Mouse (Mus musculus): ENCODE measurements at regions not wholly inside any gene's neighbourhood (a gene's known extent, or its start where the extent isn't known, plus 50 kb on each side); places are given as distances from the start of the nearest gene placed in this dataset.

DNA sequence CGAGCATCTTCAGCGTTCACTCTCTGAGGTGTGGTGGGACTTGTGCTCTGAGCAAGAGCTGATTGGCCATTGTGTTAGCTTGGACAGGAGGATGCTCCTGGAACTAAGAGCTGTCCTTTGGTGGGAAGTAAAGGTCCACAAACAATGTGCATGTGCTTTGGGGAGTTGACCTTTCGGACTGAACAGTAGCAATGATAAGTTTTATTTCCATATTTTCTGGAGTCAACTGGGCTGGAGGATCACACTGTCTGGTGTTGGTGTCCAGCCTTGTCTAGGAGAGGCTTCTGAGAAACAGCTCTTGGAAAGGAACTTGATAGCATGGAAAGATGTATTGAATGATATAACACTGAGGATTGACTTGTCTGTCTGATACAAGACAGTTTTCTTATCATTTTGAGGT, 142.3 kb upstream of the Otx2 start:
- dilution Hi-C loops (cut with MboI; ENCODE audit: extremely low pct_ligation_motif_present, extremely low pct_unique_long_range_greater_than_20kb, low sequenced_read_pairs) = no loop called here
- no peaks in the 10 kb centered on the region for H3K79me2 ChIP-seq (replicated peaks; ENCODE audit: control insufficient read depth, extremely low read depth, insufficient read depth, poor library complexity, severe bottlenecking)
- H3K9ac ChIP-seq (ENCODE audit: insufficient read depth, low read depth) = no peak overlapping the region
- DNase-seq (ENCODE audit: extremely low read depth) = no peak
- H3K4me1 ChIP-seq (ENCODE audit: control insufficient read depth in 1 of 2, insufficient read depth in 2 of 2) = no peaks in the 10 kb centered on the region
- no peaks in the 10 kb centered on the region for H3K9me3 ChIP-seq (replicated peaks; ENCODE audit: low read length)
- no peak overlapping the region for H3K4me2 ChIP-seq (ENCODE audit: insufficient read depth, low read depth, poor library complexity, severe bottlenecking)
- TF ChIP-seq ZMIZ1 (IDR thresholded peaks at IDR 0.05; ENCODE audit: low read depth, low read length) (no peak), MEF2A (IDR thresholded peaks at IDR 0.05; ENCODE audit: borderline replicate concordance, low read depth, low read length) (no peak), PAX5 (IDR thresholded peaks at IDR 0.05; ENCODE audit: low read length) (no peak), IRF4 (IDR thresholded peaks at IDR 0.05; ENCODE audit: low read depth, low read length) (no peak)
- in situ Hi-C loops (cut with MboI; ENCODE audit: low pct_ligation_motif_present, low pct_unique_long_range_greater_than_20kb, low sequenced_read_pairs) = no loop called here
- H3K4me3 ChIP-seq (replicated peaks in 1 of 3; ENCODE audit: low read depth in 2 of 3, low read length in 2 of 3, poor library complexity in 1 of 3) = no peak overlapping the region
- no peak overlapping the region for H3K27ac ChIP-seq (ENCODE audit: insufficient read depth, low read depth)
- H3K27me3 ChIP-seq (replicated peaks) = no peaks in the 10 kb centered on the region
- H3K36me3 ChIP-seq (replicated peaks in 1 of 2; ENCODE audit: control insufficient read depth in 1 of 2, insufficient read depth in 1 of 2, low read length in 1 of 2) = no peaks in the 10 kb centered on the region

DNA sequence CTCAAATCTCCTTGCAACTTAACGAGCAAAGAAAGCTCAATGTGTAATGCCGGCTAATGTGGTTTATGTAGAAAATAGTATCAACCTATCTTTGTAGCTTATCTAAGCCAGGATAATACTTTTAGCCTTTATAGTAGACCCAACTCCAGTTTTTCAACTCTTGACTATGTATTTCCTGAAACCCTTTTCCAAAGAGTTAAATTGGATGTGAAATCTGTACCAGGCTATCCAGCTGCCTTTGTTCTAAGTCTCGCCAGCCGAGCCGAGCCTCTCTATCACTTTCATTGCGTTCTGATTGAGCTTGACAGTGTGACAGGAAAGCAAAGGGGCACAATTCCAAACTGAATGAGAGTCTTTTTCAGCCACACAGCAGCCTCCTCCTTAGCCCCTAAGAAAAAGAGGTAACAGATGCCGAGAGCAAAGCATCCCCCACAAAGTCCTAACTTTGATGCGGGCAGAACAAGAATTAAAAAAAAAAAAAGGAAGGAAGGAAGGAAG, 141.7 kb upstream of the Otx2 start:
- no peak for DNase-seq (ENCODE audit: extremely low read depth)
- H3K4me2 ChIP-seq (ENCODE audit: insufficient read depth, low read depth, poor library complexity, severe bottlenecking) = no peak overlapping the region
- no peak overlapping the region for H3K9ac ChIP-seq (ENCODE audit: insufficient read depth, low read depth)
- H3K4me1 ChIP-seq (ENCODE audit: control insufficient read depth in 1 of 2, insufficient read depth in 2 of 2) = 0 out of 4 replicates have a peak, but pooled peaks cover 0 to under 1% of the 10 kb centered on the region in 2 experiments
- TF ChIP-seq MAX (IDR thresholded peaks at IDR 0.05; ENCODE audit: low read length) = no peak
- no peak for TF ChIP-seq KAT2A (IDR thresholded peaks at IDR 0.05; ENCODE audit: insufficient replicate concordance, low read length)
- no peak for TF ChIP-seq E2F4 (IDR thresholded peaks at IDR 0.05; ENCODE audit: insufficient replicate concordance, low read depth, low read length)
- no peak for TF ChIP-seq CTCF (conservative IDR thresholded peaks at IDR 0.05 in 1 of 2, IDR thresholded peaks at IDR 0.05 in 1 of 2; ENCODE audit: low read depth in 2 of 2, low read length in 2 of 2)
- no peak for TF ChIP-seq ZNF384 (IDR thresholded peaks at IDR 0.05; ENCODE audit: low read depth, low read length)
- no peak for TF ChIP-seq ZKSCAN1 (IDR thresholded peaks at IDR 0.05; ENCODE audit: borderline replicate concordance, low read depth, low read length)
- no peak for TF ChIP-seq NRF1 (IDR thresholded peaks at IDR 0.05; ENCODE audit: low read depth, low read length)
- TF ChIP-seq ETS1 (conservative IDR thresholded peaks at IDR 0.05; ENCODE audit: low read depth, low read length) = no peak
- TF ChIP-seq CHD2 (IDR thresholded peaks at IDR 0.05; ENCODE audit: low read length) = no peak
- H3K27ac ChIP-seq (ENCODE audit: insufficient read depth, low read depth) = no peak overlapping the region
- in situ Hi-C loops (cut with MboI; ENCODE audit: low pct_ligation_motif_present, low pct_unique_long_range_greater_than_20kb, low sequenced_read_pairs) (no loop called here), dilution Hi-C loops (cut with MboI; ENCODE audit: extremely low pct_ligation_motif_present, extremely low pct_unique_long_range_greater_than_20kb, low sequenced_read_pairs) (no loop called here)
- H3K9me3 ChIP-seq (replicated peaks; ENCODE audit: low read length) = no peaks in the 10 kb centered on the region
- no peak overlapping the region for H3K4me3 ChIP-seq (replicated peaks in 1 of 3; ENCODE audit: low read depth in 2 of 3, low read length in 2 of 3, poor library complexity in 1 of 3)
- no peaks in the 10 kb centered on the region for H3K27me3 ChIP-seq (replicated peaks)
- no peaks in the 10 kb centered on the region for H3K79me2 ChIP-seq (replicated peaks; ENCODE audit: control insufficient read depth, extremely low read depth, insufficient read depth, poor library complexity, severe bottlenecking)
- H3K36me3 ChIP-seq (replicated peaks in 1 of 2; ENCODE audit: control insufficient read depth in 1 of 2, insufficient read depth in 1 of 2, low read length in 1 of 2) = no peaks in the 10 kb centered on the region
